Mouse (Mus musculus) lung, adult 2 months (tissue): ENCODE measurements around the gene Celf2. TPM values are rescaled to one million over a fixed set of nuclear protein-coding genes. Genes with fewer than 3 reads are reported as not detected.
"Not testable (repeated sequence)": the region's sequence is repeated elsewhere in the genome, so short reads cannot be mapped to it uniquely, and the experiment has no call there.

Source experiments
- DNase-seq: peaks from one replicate; pipeline ENCODE4 v3.0.0; 2022
- H3K4me1 ChIP-seq: fragments of 200-500 bp; 2 replicates; pipeline ENCODE4 v1.6.1; 2011; ENCODE audit warnings: low read length; ENCODE audit not compliant: control insufficient read depth, insufficient read depth
- H3K4me3 ChIP-seq: fragments of 200-500 bp; replicated peaks from 2 replicates; pipeline ENCODE3; 2011; ENCODE audit warnings: low read depth, mild to moderate bottlenecking, control low read depth, low read length; ENCODE audit errors: extremely low read depth
- CTCF ChIP-seq: fragments of 200-500 bp; IDR thresholded peaks from 2 replicates; pipeline ENCODE4 v1.5.1; 2011; ENCODE audit warnings: mild to moderate bottlenecking, low read length, control low read depth; ENCODE audit not compliant: insufficient read depth
- POLR2A ChIP-seq: fragments of 200-500 bp; IDR thresholded peaks from 2 replicates; pipeline ENCODE4 v1.6.1; 2011; ENCODE audit warnings: low read depth, mild to moderate bottlenecking, control low read depth, low read length, borderline replicate concordance; ENCODE audit errors: extremely low read depth
- WGBS: fragments of 180-500 bp; shearing (Covaris S2); methylation state at CpG from one replicate; pipeline ENCODE4 v1.1.7; 2018; 5-methylcytosine and 5-hydroxymethylcytosine counted together
- polyA plus RNA-seq: library from polyadenylated mRNA; depleted of rRNA; stranded (reverse); fragments of >200 nt; gene quantifications from 2 replicates; pipeline ENCODE4 v1.2.3, GENCODE M21; 2012; rRNA removed

Gene Celf2
- polyA plus RNA-seq = 39.3 and 43.4 TPM in 2 replicates

DNA sequence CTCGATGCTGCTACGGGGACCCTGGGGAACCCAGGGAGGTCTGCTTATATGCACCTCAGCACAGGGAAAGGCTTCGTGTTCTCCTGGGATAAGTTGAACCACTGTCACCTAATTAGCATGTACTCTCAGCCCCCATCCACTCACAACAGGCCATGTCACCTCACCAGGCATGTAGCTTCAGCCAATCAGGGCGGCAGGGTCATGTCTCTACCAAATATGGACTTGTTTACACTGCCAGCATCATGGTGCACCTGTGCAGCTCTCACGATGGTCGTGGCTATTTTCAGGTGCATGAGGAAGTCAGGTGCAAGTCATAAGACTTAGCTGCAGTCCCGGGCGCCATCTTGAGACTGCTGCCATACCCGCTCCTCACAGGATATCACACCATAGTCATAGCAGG is at the start of gene Celf2:
Gene Celf2, minus strand, starts transcription at position 101 of the 400 bp plus-strand sequence.
- not testable (repeated sequence) for H3K4me1 ChIP-seq, DNase-seq
- 86% methylated on average over 9 of the region's 9 CpGs for WGBS

DNA sequence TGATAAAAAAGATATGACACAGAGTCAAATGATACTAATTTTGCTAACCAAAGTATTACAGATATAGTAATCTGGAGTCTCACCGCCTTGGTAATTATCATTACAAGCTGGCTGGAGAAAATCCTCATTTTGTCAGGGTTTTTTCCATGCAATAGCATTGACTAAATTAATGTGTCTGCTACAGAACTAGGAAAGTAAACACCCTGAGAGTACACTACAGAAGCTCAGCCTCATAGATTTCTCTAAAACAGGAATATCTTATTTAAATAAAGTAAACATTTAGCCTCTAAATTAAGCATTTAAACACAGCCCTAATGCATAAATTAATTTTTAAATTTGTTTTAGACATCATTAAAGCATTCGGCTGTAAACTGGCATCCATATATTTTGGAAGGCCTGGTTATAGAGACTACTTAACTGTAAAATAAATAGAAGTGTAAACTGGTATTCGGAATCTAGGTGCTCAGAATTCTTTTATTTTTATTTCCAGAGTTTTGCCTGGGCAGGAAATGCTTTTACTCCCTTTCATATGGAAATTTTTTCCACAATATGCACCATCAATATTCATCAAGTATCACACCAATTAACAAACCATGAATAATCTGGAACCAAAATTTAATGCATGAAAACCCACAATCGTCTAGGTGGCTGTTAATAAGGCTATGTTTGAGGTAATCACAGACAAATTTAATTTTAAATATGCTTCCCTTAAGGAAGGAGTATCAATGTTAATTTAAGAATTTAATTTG is 46.0 kb upstream of the Celf2 start:
- no peak for DNase-seq
- Histone ChIP-seq H3K4me3 (no peak overlapping the region), H3K4me1 (no peaks in the 10 kb centered on the region)
- WGBS = 80% methylated on average over 4 of the region's 4 CpGs
- TF ChIP-seq CTCF (no peak), POLR2A (no peak)

More for the DNA sequence above, at the start of gene Celf2:
- not testable (repeated sequence) for H3K4me3 ChIP-seq

DNA sequence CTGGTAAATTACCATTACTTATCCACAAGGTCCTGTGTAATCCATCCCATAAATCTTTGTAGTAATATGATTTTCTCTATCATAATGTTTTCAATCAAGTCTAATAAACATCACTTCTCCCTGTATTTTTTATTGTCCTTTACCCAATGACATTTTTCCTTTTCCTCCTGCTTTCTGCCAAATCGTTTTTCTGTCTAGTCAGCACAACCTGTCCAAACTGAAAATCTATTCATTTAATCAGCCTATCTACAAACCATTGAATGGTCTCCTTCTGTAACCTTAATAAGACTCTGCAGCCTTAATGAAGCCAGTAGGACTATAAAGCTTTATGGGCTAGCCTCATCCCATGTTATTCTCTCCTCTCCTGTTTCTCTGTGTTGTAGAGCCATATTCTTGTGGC is 45.2 kb upstream of the Celf2 start:
- 44% methylated on average over 1 of the region's 1 CpGs for WGBS

DNA sequence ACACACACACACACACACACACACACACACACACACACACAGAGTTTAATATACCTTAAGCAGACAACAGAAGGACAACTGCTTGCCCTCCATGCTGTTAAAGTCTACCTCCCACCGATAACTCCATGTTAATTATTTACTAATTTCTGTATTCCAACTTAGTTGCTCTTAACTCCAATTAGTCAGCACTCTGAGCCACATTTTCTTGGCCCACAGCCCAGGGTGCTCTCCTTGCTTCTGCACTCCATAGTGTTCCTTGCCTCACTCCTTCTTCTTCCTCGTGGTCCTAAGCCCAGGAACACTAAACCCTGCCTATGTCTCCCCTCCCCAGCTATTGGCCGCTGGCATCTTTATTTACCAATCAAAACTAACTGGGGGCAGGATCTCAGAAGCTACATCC is 43.5 kb upstream of the Celf2 start:
- TF ChIP-seq CTCF = no peak
- TF ChIP-seq POLR2A = no peak
- Histone ChIP-seq H3K4me3 (no peak overlapping the region), H3K4me1 (no peaks in the 10 kb centered on the region)
- 54% methylated on average over 3 of the region's 3 CpGs for WGBS
- DNase-seq = no peak

More for the DNA sequence above, 45.2 kb upstream of the Celf2 start:
- DNase-seq = no peak
- H3K4me1 ChIP-seq = no peaks in the 10 kb centered on the region
- no peak for TF ChIP-seq POLR2A
- H3K4me3 ChIP-seq = no peak overlapping the region

DNA sequence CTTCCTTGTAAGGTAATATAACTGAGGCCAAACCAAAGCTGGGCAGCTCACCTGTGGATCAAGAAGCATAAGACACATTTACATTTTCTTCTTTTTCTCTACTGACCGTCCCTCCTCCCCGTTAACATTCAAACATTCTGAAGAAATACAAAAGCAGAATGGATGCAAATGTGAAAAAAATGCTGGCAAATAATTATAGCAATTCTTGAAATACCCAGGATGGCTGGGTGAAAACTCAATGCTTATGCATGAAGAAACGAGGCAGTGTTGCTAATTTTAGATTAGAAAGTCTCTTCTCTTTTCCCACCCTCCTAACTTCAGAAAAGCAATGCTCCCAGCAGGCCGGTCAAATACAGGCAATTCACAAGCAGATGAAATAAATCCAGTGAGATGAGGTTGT is 39.5 kb upstream of the Celf2 start:
- Histone ChIP-seq H3K4me1 (no peaks in the 10 kb centered on the region), H3K4me3 (no peak overlapping the region)
- TF ChIP-seq POLR2A (no peak), CTCF (no peak)
- DNase-seq = no peak
- 65% methylated on average over 4 of the region's 4 CpGs for WGBS

DNA sequence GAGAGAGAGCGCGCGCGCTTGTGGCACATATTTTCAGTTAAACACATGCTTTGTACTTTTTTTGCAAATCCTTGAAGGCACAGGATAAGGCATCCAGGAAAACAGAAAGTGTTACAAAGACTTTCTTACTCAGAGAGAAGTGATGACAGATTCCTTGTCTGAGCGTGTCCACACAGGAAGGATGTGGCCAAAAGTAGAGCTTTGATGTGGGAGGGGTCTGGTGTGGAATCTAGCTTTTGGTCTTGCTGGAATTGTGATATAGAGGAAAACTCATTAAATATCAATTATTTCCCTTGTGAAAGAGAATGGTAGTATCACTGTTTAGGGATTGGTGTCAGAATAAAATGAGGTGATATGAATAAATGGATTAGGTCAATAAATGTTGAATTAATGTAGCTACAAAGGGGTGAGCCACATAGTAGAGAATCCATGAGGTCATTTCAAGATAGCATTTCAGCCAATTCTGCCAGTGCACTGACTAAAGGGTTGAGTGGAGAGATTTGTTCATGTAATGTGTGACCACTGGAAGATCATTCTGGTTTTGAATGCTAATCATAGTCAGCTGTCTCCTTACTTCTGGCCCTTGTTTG is 25.3 kb upstream of the Celf2 start:
- 66% methylated on average over 5 of the region's 5 CpGs for WGBS
- DNase-seq = no peak
- no peaks in the 10 kb centered on the region for H3K4me1 ChIP-seq
- TF ChIP-seq CTCF (no peak), POLR2A (no peak)
- H3K4me3 ChIP-seq = no peak overlapping the region

DNA sequence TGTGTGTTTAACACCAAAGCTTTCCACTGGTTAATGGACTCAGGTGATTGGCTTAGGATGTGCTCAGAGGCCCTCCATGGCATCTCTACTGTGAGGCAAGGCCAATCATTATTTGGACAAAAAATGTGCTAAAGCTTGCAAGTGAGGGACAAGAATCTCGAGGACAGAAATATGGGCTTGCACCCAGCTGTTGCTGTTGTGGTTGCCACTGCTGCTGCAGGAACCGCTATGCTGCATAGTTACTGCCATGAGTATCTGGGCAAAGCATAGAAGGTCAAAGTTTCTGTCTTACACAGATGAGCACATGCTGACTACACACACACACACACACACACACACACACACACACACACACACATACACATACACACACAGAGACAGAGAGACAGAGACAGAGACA is 24.8 kb upstream of the Celf2 start:
- no peak for TF ChIP-seq POLR2A
- no peak for TF ChIP-seq CTCF
- DNase-seq = no peak
- Histone ChIP-seq H3K4me3 (no peak overlapping the region), H3K4me1 (no peaks in the 10 kb centered on the region)
- 58% methylated on average over 2 of the region's 2 CpGs for WGBS

DNA sequence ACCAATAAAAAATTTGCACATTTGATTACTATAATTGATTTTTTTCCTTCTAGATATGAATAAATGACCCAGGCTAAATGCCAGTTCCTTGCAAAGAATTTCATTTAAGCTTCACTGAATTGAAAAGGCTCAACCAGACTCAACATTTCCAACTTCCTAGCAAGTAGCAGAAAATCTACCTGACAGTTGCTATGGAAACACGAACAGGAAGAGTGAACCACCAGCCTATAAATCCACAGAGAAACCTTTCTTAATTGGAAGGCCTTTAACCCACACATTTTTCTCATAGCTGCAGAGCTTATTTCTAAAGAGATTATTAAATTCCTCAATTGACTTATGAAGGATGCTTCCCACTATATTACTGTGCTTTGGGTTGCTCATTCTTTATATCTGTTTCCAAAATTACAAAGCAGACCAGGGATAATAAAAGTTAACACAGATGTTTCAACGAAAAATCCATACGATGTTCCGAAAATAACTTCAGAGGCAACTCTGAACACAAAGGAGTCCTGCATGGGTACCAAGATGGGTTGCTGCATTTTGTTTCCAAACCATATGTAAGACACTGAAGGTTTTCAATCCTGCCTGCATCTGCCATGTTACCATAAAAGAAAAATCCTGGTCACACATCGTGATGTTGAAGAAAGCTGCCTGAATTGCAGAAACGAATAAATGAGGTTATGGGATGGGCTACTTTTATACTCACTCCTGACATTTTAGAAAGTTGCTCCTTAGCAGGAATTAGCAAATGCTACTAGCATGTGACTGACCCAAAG is 22.0 kb upstream of the Celf2 start:
- no peak for TF ChIP-seq POLR2A
- no peak for TF ChIP-seq CTCF
- DNase-seq = no peak
- Histone ChIP-seq H3K4me1 (no peaks in the 10 kb centered on the region), H3K4me3 (no peak overlapping the region)
- WGBS = 85% methylated on average over 6 of the region's 6 CpGs

DNA sequence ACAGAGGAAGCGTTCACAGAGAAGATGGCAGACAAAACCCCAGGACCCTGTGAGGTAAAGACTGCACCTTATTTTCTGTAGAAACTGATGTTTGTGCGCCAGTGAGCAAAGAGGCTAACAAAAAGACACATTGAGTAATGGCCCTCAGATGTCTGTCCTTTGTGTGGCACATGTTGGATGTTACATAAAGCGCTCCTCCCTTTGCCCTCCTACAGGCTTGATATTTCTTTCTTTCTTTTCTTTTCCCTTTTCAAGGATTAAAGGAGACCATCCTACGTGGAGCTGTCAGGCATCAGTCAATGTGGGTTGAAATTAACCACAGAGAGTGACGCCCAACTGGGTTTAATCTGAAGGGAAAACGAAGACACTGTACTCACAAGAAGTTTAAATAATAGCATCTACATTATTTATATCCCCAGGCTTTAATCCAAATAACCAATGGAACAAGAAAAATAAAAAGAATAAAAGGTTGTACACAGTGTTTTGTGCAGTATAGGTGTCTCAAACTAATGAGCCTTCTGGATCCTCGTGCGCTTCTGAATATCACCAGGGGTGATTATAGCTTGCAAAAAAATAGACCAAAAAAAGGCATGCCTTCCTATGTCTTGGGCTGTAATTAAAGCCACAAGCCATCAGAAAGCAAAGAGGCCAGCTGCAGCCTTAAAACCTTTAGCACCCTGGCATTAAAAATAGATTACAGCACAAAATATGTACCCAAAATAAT is 21.3 kb upstream of the Celf2 start:
- DNase-seq = no peak
- Histone ChIP-seq H3K4me1 (no peaks in the 10 kb centered on the region), H3K4me3 (no peak overlapping the region)
- WGBS = 83% methylated on average over 8 of the region's 8 CpGs
- TF ChIP-seq CTCF (no peak), POLR2A (no peak)

DNA sequence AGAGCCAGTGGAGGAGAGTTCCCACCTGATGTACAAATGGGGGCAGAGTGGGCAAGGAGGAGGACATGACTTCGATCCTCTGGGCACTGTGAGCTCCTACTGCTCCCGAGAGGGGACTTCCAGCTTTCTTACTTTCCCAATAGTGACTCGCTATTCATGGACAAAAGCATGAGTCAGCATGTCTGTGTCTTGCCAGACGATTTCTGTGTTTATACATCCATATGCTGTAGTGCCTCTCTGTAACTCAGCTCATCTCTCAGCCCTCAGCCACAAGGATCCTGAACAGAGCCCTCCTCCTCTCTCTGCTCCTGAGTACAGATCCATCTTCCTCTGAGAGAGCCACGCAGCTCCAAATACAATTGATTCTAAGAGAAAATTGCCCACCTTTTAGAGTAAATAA is 20.3 kb upstream of the Celf2 start:
- TF ChIP-seq CTCF = no peak
- TF ChIP-seq POLR2A = no peak
- Histone ChIP-seq H3K4me3 (no peak overlapping the region), H3K4me1 (no peaks in the 10 kb centered on the region)
- no peak for DNase-seq
- 37% methylated on average over 5 of the region's 5 CpGs for WGBS
